Mouse (Mus musculus) liver, postnatal 0 days (tissue): Measurements from ENCODE around the gene Gtf2h3.

Source experiments
- CTCF ChIP-seq: sonication (generic); IDR thresholded peaks from 2 replicates; pipeline ENCODE4 v1.5.1; 2016; ENCODE audit warnings: antibody characterized with exemption, low read depth
- EP300 ChIP-seq: IDR thresholded peaks from 2 replicates; pipeline ENCODE4 v1.6.1; 2016; ENCODE audit warnings: antibody characterized with exemption, low read depth, mild to moderate bottlenecking

GRCm38 (mm10) chr5:124624291-124624690 is 45.4 kb downstream of the Gtf2h3 start:
- TF ChIP-seq EP300: no peak
- TF ChIP-seq CTCF: no peak
